Mouse (Mus musculus): ENCODE results near the gene AC140267.1.

Gene AC140267.1

DNA sequence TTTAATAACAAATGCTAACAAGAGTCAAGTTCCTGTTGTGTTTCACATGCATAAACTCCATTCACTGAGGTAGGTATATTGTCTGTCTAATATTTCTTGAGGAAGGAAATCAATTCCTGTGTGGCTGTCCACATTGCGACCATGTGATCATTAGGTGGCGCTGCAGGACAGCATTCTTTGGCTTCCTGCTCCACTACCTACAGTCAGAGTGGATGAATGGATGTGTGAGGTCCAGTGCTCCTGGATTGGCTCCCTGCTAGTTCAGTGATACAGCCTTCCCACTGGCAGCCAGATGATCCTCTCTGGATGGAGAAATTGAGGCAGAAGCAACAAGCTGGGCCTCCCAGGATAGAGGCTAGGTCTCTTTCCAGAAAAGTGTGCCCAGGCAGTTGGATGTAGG lies 30.6 kb downstream of the AC140267.1 start:
- DNase-seq: peak; percentile 83

GRCm38 (mm10) chr15:80271858-80272396 lies 36.3 kb downstream of the AC140267.1 start:
- no peak for DNase-seq

DNA sequence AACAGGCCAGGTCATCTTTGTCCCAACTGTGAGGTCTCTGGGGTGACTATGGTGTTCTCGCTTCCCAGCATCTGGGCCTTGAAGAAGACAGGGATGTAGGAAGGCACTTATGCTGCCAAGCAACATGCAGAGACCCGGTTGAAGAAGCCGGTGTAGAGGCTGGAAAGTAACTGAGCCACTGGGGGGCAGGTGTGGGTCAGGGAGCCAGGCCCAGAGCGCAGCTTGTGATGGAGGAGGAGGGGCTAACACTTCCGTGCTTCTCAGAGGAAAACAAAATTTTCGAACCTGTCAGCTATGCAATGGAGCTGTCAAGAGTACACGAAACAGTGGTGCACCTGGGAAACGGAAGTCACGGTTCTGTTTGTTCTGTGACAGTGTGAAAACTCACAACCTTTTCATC lies 41.5 kb downstream of the AC140267.1 start:
- no peak for DNase-seq

DNA sequence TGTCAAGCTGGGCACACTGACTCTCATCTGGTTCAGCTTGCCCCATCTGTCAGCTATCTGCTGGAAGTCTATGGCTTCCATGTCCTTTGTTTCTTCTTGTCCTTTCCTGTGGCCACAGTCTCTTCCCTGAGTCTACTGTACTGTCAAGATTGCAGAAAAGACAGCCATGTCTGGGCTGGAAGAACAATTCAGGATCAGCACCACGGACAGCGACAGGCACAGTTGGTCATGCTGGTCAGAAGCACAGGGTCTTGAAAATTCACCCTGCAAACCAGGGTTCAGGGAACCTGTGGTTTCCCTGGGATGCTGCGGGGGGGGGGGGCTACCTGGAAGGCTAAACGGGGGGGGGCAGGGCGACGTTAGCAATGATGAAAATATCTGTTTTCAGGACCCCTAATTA lies 42.0 kb downstream of the AC140267.1 start:
- peak; percentile 55 for DNase-seq

- no peak for DNase-seq
Observed at GRCm38 (mm10) chr15:80278121-80278759, 42.6 kb downstream of the AC140267.1 start.

DNA sequence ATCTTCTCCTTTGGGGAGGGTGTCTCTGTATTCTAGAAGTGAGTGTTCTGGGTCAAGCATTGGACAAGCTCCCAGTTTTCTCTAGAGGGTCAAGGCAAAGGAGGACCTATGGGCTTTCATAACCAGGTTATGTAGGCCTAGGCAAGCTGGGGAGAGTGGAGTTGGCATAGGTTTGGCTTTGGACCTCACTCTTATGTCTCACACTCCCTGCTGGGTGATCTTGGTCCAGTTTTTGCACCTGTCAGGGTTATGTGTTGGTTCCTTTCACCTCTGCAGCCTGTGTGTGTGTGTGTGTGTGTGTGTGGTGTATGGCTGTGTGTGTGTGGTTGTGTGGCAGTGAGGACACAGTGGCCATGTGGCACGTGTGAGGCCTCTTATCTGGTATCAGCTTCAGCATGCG lies 43.4 kb downstream of the AC140267.1 start:
- DNase-seq: no peak

DNA sequence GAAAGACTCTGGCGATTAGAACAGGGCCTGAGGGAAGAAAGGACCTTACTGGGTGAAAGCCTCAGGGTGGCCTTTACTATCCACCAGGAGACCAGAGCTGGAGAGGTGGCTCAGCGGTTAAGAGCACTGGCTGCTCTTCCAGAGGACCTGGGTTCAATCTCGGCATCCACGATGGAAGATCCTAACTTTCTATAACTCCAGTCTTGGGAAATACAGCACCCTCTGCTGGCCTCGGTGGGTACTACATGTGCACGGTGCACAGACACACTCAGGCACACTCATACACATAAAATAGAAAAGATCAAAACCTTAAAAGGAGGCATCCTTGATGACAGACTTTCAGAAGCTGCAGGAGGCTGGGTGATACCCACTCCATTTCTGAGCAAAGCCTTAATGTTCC lies 45.0 kb downstream of the AC140267.1 start:
- DNase-seq: peak; percentile 46

Measured in kidney, adult 18-20 months (tissue).